Comparison of ENCODE assay signal across 22 mouse cellular contexts in genomic region chr5:136557446-136557845, GRCm38 (mm10). TPM values are rescaled to one million over a fixed set of nuclear protein-coding genes. Genes with fewer than 3 reads are reported as not detected.
A peak's percentile ranks its signal among the peaks of the same experiment; 100 is the strongest.
DNase-seq lines count a peak whose midpoint lies in the region; ATAC-seq and TF ChIP-seq lines count a peak whose summit lies in the region.
"Had no signal": no experiment of that assay in that cellular context is flagged by ENCODE, and none has a peak within 500 bp of the region (broad histone marks: within the 10 kb centered on the region; RNA-seq: fewer than 3 reads in every experiment).

No protein-coding gene starts in this region.

- intact Hi-C loops in heart, postnatal 10 days (cut with DNase I) = no loop called here

- no peaks in the 10 kb centered on the region for H3K9me3 ChIP-seq in heart, embryonic 10.5 days
- H3K9me3 ChIP-seq: embryonic facial prominence, embryonic 15.5 days; forebrain, embryonic 15.5 days; hindbrain, embryonic 13.5 days; kidney, embryonic 15.5 days; limb, embryonic 12.5 days; liver, embryonic 13.5 days had no signal

- peak; percentile 40 for ATAC-seq in granulocyte monocyte progenitor cell, adult 5-6 weeks (replicated peaks; ENCODE audit: poor library complexity, severe bottlenecking)
- ATAC-seq: forebrain, embryonic 15.5 days; midbrain, embryonic 16.5 days had no signal

- H3K4me3 ChIP-seq in heart, embryonic 10.5 days = no peak overlapping the region
- H3K4me3 ChIP-seq in liver, adult 2 months (ENCODE audit: insufficient read depth, low read depth, low read length) = no peak overlapping the region
- H3K4me3 ChIP-seq: embryonic facial prominence, embryonic 15.5 days; forebrain, embryonic 15.5 days; hindbrain, embryonic 13.5 days; kidney, embryonic 15.5 days; limb, embryonic 12.5 days; liver, embryonic 13.5 days; myocyte had no signal

- peaks cover 62% of the 10 kb centered on the region for H3K4me1 ChIP-seq in heart, embryonic 10.5 days
- peaks cover 22% of the 10 kb centered on the region for H3K4me1 ChIP-seq in liver, adult 2 months (ENCODE audit: control insufficient read depth, insufficient read depth, low read length)

- DNase-seq in heart, embryonic 10.5 days (ENCODE audit: low spot score) = no peak
- DNase-seq in heart, postnatal 10 days = no peak
- DNase-seq in liver, adult 2 months (ENCODE audit: extremely low read depth, low read depth, low spot score) = peak; percentile 91
- no peak for DNase-seq in liver
- peak; percentile 82 for DNase-seq in adipocyte (ENCODE audit: low spot score)
- DNase-seq in Muller cell, postnatal 12 days (ENCODE audit: inconsistent ontology term) = no peak
- DNase-seq: cerebellum, adult 9-10 months; kidney, adult 11 months; kidney, postnatal 36 days; layer of hippocampus, postnatal 36 days; liver, embryonic 13.5 days; lung, adult 2 months; lung, postnatal 14 days; thymus, adult 18-20 months had no signal

- H3K27ac ChIP-seq in heart, embryonic 10.5 days = 0 out of 2 replicates have a peak overlapping the region, but pooled peaks have one; percentile 3
- H3K27ac ChIP-seq in liver, adult 2 months (replicated peaks; ENCODE audit: insufficient read depth, low read depth, low read length) = peak overlapping the region; percentile 61
- H3K27ac ChIP-seq: embryonic facial prominence, embryonic 15.5 days; forebrain, embryonic 15.5 days; hindbrain, embryonic 13.5 days; limb, embryonic 12.5 days; liver, embryonic 13.5 days had no signal

- TF ChIP-seq POLR2A in liver, adult 2 months (IDR thresholded peaks at IDR 0.05; ENCODE audit: extremely low read depth, insufficient read depth, low read length) = no peak

- no peaks in the 10 kb centered on the region for H3K27me3 ChIP-seq in heart, embryonic 10.5 days (ENCODE audit: insufficient read depth, poor library complexity, severe bottlenecking)
- no peaks in the 10 kb centered on the region for H3K27me3 ChIP-seq in liver, adult 2 months (ENCODE audit: control insufficient read depth, insufficient read depth, low read length)
- H3K27me3 ChIP-seq: embryonic facial prominence, embryonic 15.5 days; forebrain, embryonic 15.5 days; hindbrain, embryonic 13.5 days; kidney, embryonic 15.5 days; limb, embryonic 12.5 days; liver, embryonic 13.5 days had no signal

- no peak overlapping the region for H3K9ac ChIP-seq in liver, adult 2 months (ENCODE audit: low read depth, low read length)
- H3K9ac ChIP-seq: embryonic facial prominence, embryonic 15.5 days; forebrain, embryonic 15.5 days; hindbrain, embryonic 13.5 days; kidney, embryonic 15.5 days; limb, embryonic 12.5 days; liver, embryonic 13.5 days had no signal

- TF ChIP-seq CTCF in liver, adult 2 months (IDR thresholded peaks at IDR 0.05; ENCODE audit: low read depth, low read length) = no peak

- 0 out of 2 replicates have a peak, but pooled peaks cover 4% of the 10 kb centered on the region for H3K36me3 ChIP-seq in heart, embryonic 10.5 days
- no peaks in the 10 kb centered on the region for H3K36me3 ChIP-seq in liver, adult 2 months (ENCODE audit: control insufficient read depth, insufficient read depth, low read length)
- H3K36me3 ChIP-seq: embryonic facial prominence, embryonic 15.5 days; forebrain, embryonic 15.5 days; kidney, embryonic 15.5 days; liver, embryonic 13.5 days had no signal

- 44% methylated on average over 4 of the region's 4 CpGs for WGBS in heart, embryonic 10.5 days
- 22% methylated on average over 4 of the region's 4 CpGs for whole genome bisulfite sequencing in liver, adult 2 months

- peaks cover 26% of the 10 kb centered on the region for H3K79me2 ChIP-seq in liver, adult 2 months (ENCODE audit: control insufficient read depth, insufficient read depth, low read length)

RNA-seq across cellular contexts. Expression of gene Cux1, which starts 9.8 kb away (rescaled TPM):
- 60.8 and 65.8 TPM in 2 replicates for polyA plus RNA-seq in heart, embryonic 10.5 days (2016; fragmentation: Nextera tagmentation; extraction: Ambion mirVana)
- total RNA-seq in heart, postnatal 10 days (2021) = 100 to 1,000 TPM; 113 to 119 TPM
- 9.5 and 12.6 TPM in 2 replicates for total RNA-seq in liver, adult 2 months (2014; rRNA removed)
- polyA plus RNA-seq in liver, adult 2 months (2012; rRNA removed) = 11.6 and 12.6 TPM in 2 replicates
- 109 and 110 TPM in 2 replicates for total RNA-seq in granulocyte monocyte progenitor cell, adult 5-6 weeks (2014; fragmentation: Nextera tagmentation)
- total RNA-seq in granulocyte monocyte progenitor cell, adult 5-6 weeks (2017) = 86.0 and 94.1 TPM in 2 replicates

Comparison
In these comparisons a context has a peak if more than half of its experiments do, and no peak if none do; other contexts are left out.
1. DNase-seq: peak in liver, adult 2 months (single experiment) and adipocyte (single experiment); none in heart, embryonic 10.5 days (single experiment), heart, postnatal 10 days (0 of 2), liver (single experiment) and Muller cell, postnatal 12 days (single experiment).